Mouse (Mus musculus) neural tube, embryonic 11.5 days (tissue): ENCODE measurements around the gene Adcyap1r1. TPM values are rescaled to one million over a fixed set of nuclear protein-coding genes. Genes with fewer than 3 reads are reported as not detected.
A peak's percentile ranks its signal among the peaks of the same experiment; 100 is the strongest.

Source experiments
- ATAC-seq: fragments of 200-750 bp; cut with Nextera tagmentation; 2 replicates; pipeline ENCODE4 v1.8.0; 2017; ENCODE audit warnings: moderate number of reproducible peaks, mild to moderate bottlenecking, moderate TSS enrichment, moderate library complexity; ENCODE audit not compliant: insufficient read depth, low FRiP score, low TSS enrichment
- DNase-seq: peaks from one replicate; pipeline ENCODE4 v3.0.0-alpha.2; 2015; ENCODE audit warnings: low spot score
- H3K27ac ChIP-seq: fragments of 300-500 bp; sonication (generic); 2 replicates; pipeline ENCODE4 v1.5.1; 2014; ENCODE audit warnings: low read depth, mild to moderate bottlenecking, low read length
- H3K27me3 ChIP-seq: fragments of 300-500 bp; sonication (generic); 2 replicates; pipeline ENCODE4 v1.6.1; 2014; ENCODE audit warnings: mild to moderate bottlenecking, low read length, mixed read lengths; ENCODE audit not compliant: control insufficient read depth, insufficient read depth
- H3K36me3 ChIP-seq: fragments of 300-500 bp; sonication (generic); 2 replicates; pipeline ENCODE4 v1.6.1; 2014; ENCODE audit warnings: mild to moderate bottlenecking, low read length, moderate library complexity, mixed read lengths; ENCODE audit not compliant: control insufficient read depth, insufficient read depth
- H3K4me1 ChIP-seq: fragments of 300-500 bp; sonication (generic); 2 replicates; pipeline ENCODE4 v1.6.1; 2014; ENCODE audit warnings: low read length, mixed read lengths; ENCODE audit not compliant: control insufficient read depth, insufficient read depth
- H3K4me2 ChIP-seq: fragments of 300-500 bp; sonication (generic); 2 replicates; pipeline ENCODE4 v1.6.1; 2014; ENCODE audit warnings: low read depth, mild to moderate bottlenecking, moderate library complexity
- H3K4me3 ChIP-seq: fragments of 300-500 bp; sonication (generic); 2 replicates; pipeline ENCODE4 v1.5.1; 2014; ENCODE audit warnings: low read depth, low read length
- H3K9ac ChIP-seq: fragments of 300-500 bp; sonication (generic); 2 replicates; pipeline ENCODE4 v1.6.1; 2014; ENCODE audit warnings: mild to moderate bottlenecking, low read length
- H3K9me3 ChIP-seq: fragments of 300-500 bp; sonication (generic); 2 replicates; pipeline ENCODE4 v1.6.1; 2016; ENCODE audit warnings: low read length; ENCODE audit not compliant: control insufficient read depth
- WGBS: fragments of 180-500 bp; shearing (Covaris S2); extraction: QIAGEN DNeasy Blood & Tissue Kit; methylation state at CpG from one replicate; pipeline ENCODE4 v1.1.7; 2014; 5-methylcytosine and 5-hydroxymethylcytosine counted together
- polyA plus RNA-seq: library from polyadenylated mRNA; unstranded; fragments of >200 nt; fragmentation: Nextera tagmentation; extraction: Ambion mirVana; gene quantifications from 2 replicates; pipeline ENCODE4 v1.2.1, GENCODE M21; 2014

Adcyap1r1 gene
- polyA plus RNA-seq, 1 experiment from 2014 or later: 18.1 TPM

GRCm38 (mm10) chr6:55458156-55458555, 6.4 kb downstream of the Adcyap1r1 start:
- H3K4me3 ChIP-seq: no peak overlapping the region
- H3K4me1 ChIP-seq: peaks cover 3% of the 10 kb centered on the region; the same call in 1 of the 2 replicates
- no peak overlapping the region for H3K4me2 ChIP-seq
- H3K9ac ChIP-seq: no peak overlapping the region
- WGBS: 50% methylated on average over 1 of the region's 1 CpGs
- ATAC-seq: no peak
- no peak for DNase-seq
- H3K27me3 ChIP-seq: peaks cover 3% of the 10 kb centered on the region; the same call in 1 of the 2 replicates
- no peak overlapping the region for H3K27ac ChIP-seq
- H3K36me3 ChIP-seq: no peaks in the 10 kb centered on the region
- no peaks in the 10 kb centered on the region for H3K9me3 ChIP-seq

GRCm38 (mm10) chr6:55459545-55460397, 8.0 kb downstream of the Adcyap1r1 start:
- no peak for DNase-seq
- Histone ChIP-seq H3K27ac (no peak overlapping the region), H3K9me3 (no peaks in the 10 kb centered on the region), H3K4me3 (no peak overlapping the region), H3K27me3 (no peaks in the 10 kb centered on the region), H3K4me2 (no peak overlapping the region), H3K4me1 (no peaks in the 10 kb centered on the region), H3K9ac (no peak overlapping the region), H3K36me3 (no peaks in the 10 kb centered on the region)
- 82% methylated on average over 20 of the region's 20 CpGs for WGBS
- no peak for ATAC-seq

- no peaks in the 10 kb centered on the region for H3K9me3 ChIP-seq
- WGBS: 68% methylated on average over 5 of the region's 5 CpGs
- no peak overlapping the region for H3K4me2 ChIP-seq
- no peak overlapping the region for H3K27ac ChIP-seq
- DNase-seq: no peak
- 0 out of 2 replicates have a peak, but pooled peaks cover under 1% of the 10 kb centered on the region for H3K4me1 ChIP-seq
- H3K4me3 ChIP-seq: no peak overlapping the region
- H3K36me3 ChIP-seq: no peaks in the 10 kb centered on the region
- no peak overlapping the region for H3K9ac ChIP-seq
- no peak for ATAC-seq
- H3K27me3 ChIP-seq: no peaks in the 10 kb centered on the region
Observed at GRCm38 (mm10) chr6:55461141-55461540, 9.4 kb downstream of the Adcyap1r1 start.

GRCm38 (mm10) chr6:55461678-55462077, 9.9 kb downstream of the Adcyap1r1 start:
- Histone ChIP-seq H3K4me1 (0 out of 2 replicates have a peak, but pooled peaks cover 3% of the 10 kb centered on the region), H3K9me3 (no peaks in the 10 kb centered on the region), H3K4me3 (no peak overlapping the region), H3K27me3 (no peaks in the 10 kb centered on the region), H3K36me3 (no peaks in the 10 kb centered on the region), H3K27ac (no peak overlapping the region), H3K4me2 (no peak overlapping the region), H3K9ac (no peak overlapping the region)
- 77% methylated on average over 2 of the region's 2 CpGs for WGBS
- no peak for DNase-seq
- ATAC-seq: no peak

GRCm38 (mm10) chr6:55462394-55462793, 10.6 kb downstream of the Adcyap1r1 start:
- WGBS: 83% methylated on average over 1 of the region's 1 CpGs
- H3K27ac ChIP-seq: no peak overlapping the region
- no peak overlapping the region for H3K4me3 ChIP-seq
- H3K36me3 ChIP-seq: no peaks in the 10 kb centered on the region
- H3K4me1 ChIP-seq: 0 out of 2 replicates have a peak, but pooled peaks cover 3% of the 10 kb centered on the region
- no peaks in the 10 kb centered on the region for H3K9me3 ChIP-seq
- ATAC-seq: no peak
- DNase-seq: no peak
- no peaks in the 10 kb centered on the region for H3K27me3 ChIP-seq
- H3K9ac ChIP-seq: no peak overlapping the region
- H3K4me2 ChIP-seq: no peak overlapping the region

GRCm38 (mm10) chr6:55463966-55464365, 12.2 kb downstream of the Adcyap1r1 start:
- no peaks in the 10 kb centered on the region for H3K27me3 ChIP-seq
- no peak overlapping the region for H3K9ac ChIP-seq
- no peak overlapping the region for H3K27ac ChIP-seq
- no peak overlapping the region for H3K4me3 ChIP-seq
- H3K9me3 ChIP-seq: no peaks in the 10 kb centered on the region
- no peaks in the 10 kb centered on the region for H3K36me3 ChIP-seq
- 0 out of 2 replicates have a peak, but pooled peaks cover 3% of the 10 kb centered on the region for H3K4me1 ChIP-seq
- DNase-seq: no peak
- ATAC-seq: no peak
- H3K4me2 ChIP-seq: no peak overlapping the region
- WGBS: 90% methylated on average over 7 of the region's 7 CpGs

GRCm38 (mm10) chr6:55465311-55465710, 13.5 kb downstream of the Adcyap1r1 start:
- Histone ChIP-seq H3K4me2 (no peak overlapping the region), H3K27me3 (no peaks in the 10 kb centered on the region), H3K36me3 (no peaks in the 10 kb centered on the region), H3K4me3 (no peak overlapping the region), H3K4me1 (0 out of 2 replicates have a peak, but pooled peaks cover 3% of the 10 kb centered on the region), H3K9ac (no peak overlapping the region), H3K27ac (no peak overlapping the region), H3K9me3 (no peaks in the 10 kb centered on the region)
- DNase-seq (no peak), ATAC-seq (no peak)
- WGBS: 86% methylated on average over 4 of the region's 4 CpGs

- Histone ChIP-seq H3K4me1 (0 out of 2 replicates have a peak, but pooled peaks cover 3% of the 10 kb centered on the region), H3K27ac (no peak overlapping the region), H3K36me3 (no peaks in the 10 kb centered on the region), H3K27me3 (no peaks in the 10 kb centered on the region), H3K9ac (no peak overlapping the region), H3K4me3 (no peak overlapping the region), H3K4me2 (no peak overlapping the region), H3K9me3 (no peaks in the 10 kb centered on the region)
- peak; percentile 33 for DNase-seq
- ATAC-seq: peak; percentile 45
Observed at GRCm38 (mm10) chr6:55466301-55466761, 14.6 kb downstream of the Adcyap1r1 start.

- H3K27ac ChIP-seq: no peak overlapping the region
- no peak overlapping the region for H3K4me3 ChIP-seq
- H3K4me2 ChIP-seq: no peak overlapping the region
- H3K9ac ChIP-seq: no peak overlapping the region
- no peaks in the 10 kb centered on the region for H3K36me3 ChIP-seq
- H3K4me1 ChIP-seq: peaks cover 7% of the 10 kb centered on the region; the same call in 1 of the 2 replicates
- 91% methylated on average over 5 of the region's 5 CpGs for WGBS
- H3K9me3 ChIP-seq: no peaks in the 10 kb centered on the region
- DNase-seq (no peak), ATAC-seq (no peak)
- no peaks in the 10 kb centered on the region for H3K27me3 ChIP-seq
Observed at GRCm38 (mm10) chr6:55470691-55471090, 18.9 kb downstream of the Adcyap1r1 start.
